Mouse (Mus musculus) midbrain, embryonic 16.5 days (tissue): ENCODE measurements around the gene Ate1. TPM values are rescaled to one million over a fixed set of nuclear protein-coding genes. Genes with fewer than 3 reads are reported as not detected.

Experiments
- ATAC-seq: fragments of 200-750 bp; cut with Nextera tagmentation; 2 replicates; pipeline ENCODE4 v1.8.0; 2017; ENCODE audit warnings: moderate TSS enrichment
- H3K27ac ChIP-seq: fragments of 300-500 bp; sonication (generic); 2 replicates; pipeline ENCODE4 v1.5.1; 2014; ENCODE audit warnings: mild to moderate bottlenecking, low read length, mixed read lengths
- H3K27me3 ChIP-seq: fragments of 300-500 bp; sonication (generic); 2 replicates; pipeline ENCODE4 v1.6.1; 2014; ENCODE audit warnings: low read depth, low read length, mixed read lengths; ENCODE audit not compliant: control insufficient read depth, insufficient read depth
- H3K36me3 ChIP-seq: fragments of 300-500 bp; sonication (generic); 2 replicates; pipeline ENCODE4 v1.6.1; 2014; ENCODE audit warnings: mild to moderate bottlenecking, low read length, moderate library complexity, mixed read lengths; ENCODE audit not compliant: control insufficient read depth, insufficient read depth
- H3K4me1 ChIP-seq: fragments of 300-500 bp; sonication (generic); 2 replicates; pipeline ENCODE4 v1.6.1; 2014; ENCODE audit warnings: mild to moderate bottlenecking, low read length, mixed read lengths; ENCODE audit not compliant: control insufficient read depth, insufficient read depth
- H3K4me2 ChIP-seq: fragments of 300-500 bp; sonication (generic); 2 replicates; pipeline ENCODE4 v1.6.1; 2014; ENCODE audit warnings: mild to moderate bottlenecking, low read length, mixed read lengths
- H3K4me3 ChIP-seq: fragments of 300-500 bp; sonication (generic); 2 replicates; pipeline ENCODE4 v1.5.1; 2014; ENCODE audit warnings: low read depth, mild to moderate bottlenecking, low read length, moderate library complexity, mixed read lengths
- H3K9ac ChIP-seq: fragments of 300-500 bp; sonication (generic); 2 replicates; pipeline ENCODE4 v1.6.1; 2014; ENCODE audit warnings: low read depth, low read length, mixed read lengths
- H3K9me3 ChIP-seq: fragments of 300-500 bp; sonication (generic); replicated peaks from 2 replicates; pipeline ENCODE4 v1.6.1; 2014; ENCODE audit warnings: mild to moderate bottlenecking, low read length, mixed read lengths; ENCODE audit not compliant: control insufficient read depth, poor library complexity, severe bottlenecking
- WGBS: fragments of 180-500 bp; shearing (Covaris S2); extraction: QIAGEN DNeasy Blood & Tissue Kit; methylation state at CpG from one replicate; pipeline ENCODE4 v1.1.7; 2014; 5-methylcytosine and 5-hydroxymethylcytosine counted together
- polyA plus RNA-seq: library from polyadenylated mRNA; unstranded; fragments of >200 nt; fragmentation: Nextera tagmentation; extraction: Ambion mirVana; gene quantifications from 2 replicates; pipeline ENCODE4 v1.2.1, GENCODE M21; 2015

The Ate1 gene
- polyA plus RNA-seq, 1 experiment from 2014 or later: 120 TPM

DNA sequence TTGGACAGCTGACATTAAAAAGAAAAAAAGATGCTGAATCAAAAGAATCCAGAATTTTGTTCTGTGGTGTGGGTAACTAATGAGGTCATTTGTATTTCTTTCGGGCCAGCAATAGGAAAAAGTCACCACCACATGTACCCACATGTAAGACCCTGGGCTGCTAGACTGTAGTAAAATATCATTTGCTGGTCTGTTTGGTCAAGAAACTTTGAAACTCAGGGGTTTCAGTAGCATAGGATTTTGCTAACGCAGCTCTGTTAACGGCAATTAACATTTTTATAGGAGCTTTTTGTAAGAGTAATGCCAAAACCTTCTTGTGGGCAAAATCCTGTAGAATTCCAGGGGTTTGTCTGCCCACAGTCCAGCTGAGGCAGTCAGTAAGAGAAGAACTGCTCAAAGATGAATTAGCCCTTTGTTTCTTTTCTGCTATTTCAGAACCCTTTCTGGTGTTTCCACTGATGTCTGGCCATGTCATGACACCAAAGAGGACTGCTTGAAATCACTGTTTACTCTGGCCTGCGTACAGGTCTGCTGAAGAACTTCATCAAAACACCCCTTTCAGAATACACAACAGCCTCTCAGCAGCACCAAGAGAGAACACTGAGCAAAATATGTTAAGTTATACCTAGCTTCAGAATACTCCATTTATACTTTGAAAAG lies 64.5 kb downstream of the Ate1 start:
- H3K36me3 ChIP-seq: no peaks in the 10 kb centered on the region; the same call in 1 of the 2 replicates
- no peaks in the 10 kb centered on the region for H3K27me3 ChIP-seq
- ATAC-seq: no peak
- no peaks in the 10 kb centered on the region for H3K4me1 ChIP-seq
- H3K9ac ChIP-seq: no peak overlapping the region
- H3K9me3 ChIP-seq: no peaks in the 10 kb centered on the region
- no peak overlapping the region for H3K27ac ChIP-seq
- no peak overlapping the region for H3K4me3 ChIP-seq
- H3K4me2 ChIP-seq: no peak overlapping the region
- 63% methylated on average over 4 of the region's 4 CpGs for WGBS

DNA sequence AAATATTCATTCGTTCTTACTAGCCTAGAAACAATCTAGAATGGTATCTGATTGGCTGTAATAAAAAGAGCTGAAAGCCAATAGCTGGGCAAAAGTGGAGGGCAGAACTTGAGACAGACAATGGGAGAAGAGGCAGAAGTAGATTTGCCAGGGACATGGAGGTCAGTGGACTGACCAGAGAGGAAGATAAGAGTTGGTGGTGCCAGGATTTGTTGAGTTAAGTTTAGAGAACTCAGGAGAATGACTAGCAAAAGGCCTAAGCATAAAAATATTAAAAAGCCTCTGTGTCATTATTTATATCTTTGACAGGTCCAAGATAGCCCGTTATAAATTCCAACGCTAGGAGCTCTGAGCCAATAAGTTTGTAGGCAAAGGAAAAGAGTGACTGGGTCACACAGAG lies 65.9 kb downstream of the Ate1 start:
- Histone ChIP-seq H3K4me1 (no peaks in the 10 kb centered on the region), H3K27me3 (no peaks in the 10 kb centered on the region), H3K9ac (no peak overlapping the region), H3K27ac (no peak overlapping the region), H3K36me3 (no peaks in the 10 kb centered on the region; the same call in 1 of the 2 replicates), H3K4me3 (no peak overlapping the region), H3K9me3 (no peaks in the 10 kb centered on the region), H3K4me2 (no peak overlapping the region)
- ATAC-seq: no peak
- 93% methylated on average over 3 of the region's 3 CpGs for WGBS

DNA sequence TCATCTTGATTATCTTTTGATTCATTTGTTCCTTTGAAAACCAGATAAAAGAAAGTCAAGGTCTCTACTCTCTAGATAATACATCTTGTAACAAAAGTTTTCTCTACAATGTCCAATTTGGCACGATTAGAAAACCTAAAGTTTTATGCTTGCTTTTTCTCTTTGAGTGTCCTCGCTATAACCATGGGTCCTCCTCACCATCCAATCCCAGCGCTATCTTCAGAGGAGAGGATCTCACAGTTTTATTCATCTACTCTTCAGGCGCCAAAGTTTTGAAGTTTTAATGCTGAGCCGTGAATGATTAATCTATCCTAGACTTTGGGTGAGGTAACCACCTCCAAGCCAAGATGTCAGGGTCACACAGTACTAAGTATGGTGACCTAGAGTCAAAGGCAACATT lies 84.4 kb downstream of the Ate1 start:
- H3K4me3 ChIP-seq: no peak overlapping the region
- ATAC-seq: no peak
- no peaks in the 10 kb centered on the region for H3K4me1 ChIP-seq
- no peak overlapping the region for H3K9ac ChIP-seq
- H3K9me3 ChIP-seq: no peaks in the 10 kb centered on the region
- H3K27me3 ChIP-seq: no peaks in the 10 kb centered on the region
- H3K27ac ChIP-seq: no peak overlapping the region
- 93% methylated on average over 5 of the region's 5 CpGs for WGBS
- H3K36me3 ChIP-seq: no peaks in the 10 kb centered on the region
- no peak overlapping the region for H3K4me2 ChIP-seq

DNA sequence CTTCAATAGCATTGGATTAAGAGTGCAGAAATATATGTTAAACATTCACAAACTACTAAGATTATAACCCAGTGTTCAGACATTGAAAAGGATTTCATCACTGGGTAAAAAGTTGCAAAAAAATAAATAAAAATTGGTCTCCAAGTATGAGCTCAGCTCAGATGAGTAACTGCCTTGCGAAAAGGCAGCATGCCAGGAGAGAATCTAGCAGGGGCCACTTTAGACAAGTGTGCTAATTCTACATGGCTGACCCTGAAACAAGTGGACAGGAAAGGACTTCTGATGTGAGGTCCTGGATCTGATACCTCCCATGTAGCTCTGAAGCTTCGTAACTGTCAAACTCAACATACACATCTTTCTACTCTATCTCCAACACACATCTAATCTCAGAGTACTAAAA lies 88.0 kb downstream of the Ate1 start:
- Histone ChIP-seq H3K9me3 (no peaks in the 10 kb centered on the region), H3K27ac (no peak overlapping the region), H3K4me2 (no peak overlapping the region), H3K4me1 (no peaks in the 10 kb centered on the region), H3K9ac (no peak overlapping the region), H3K27me3 (no peaks in the 10 kb centered on the region), H3K36me3 (no peaks in the 10 kb centered on the region), H3K4me3 (no peak overlapping the region)
- 91% methylated on average over 2 of the region's 2 CpGs for WGBS
- ATAC-seq: no peak

DNA sequence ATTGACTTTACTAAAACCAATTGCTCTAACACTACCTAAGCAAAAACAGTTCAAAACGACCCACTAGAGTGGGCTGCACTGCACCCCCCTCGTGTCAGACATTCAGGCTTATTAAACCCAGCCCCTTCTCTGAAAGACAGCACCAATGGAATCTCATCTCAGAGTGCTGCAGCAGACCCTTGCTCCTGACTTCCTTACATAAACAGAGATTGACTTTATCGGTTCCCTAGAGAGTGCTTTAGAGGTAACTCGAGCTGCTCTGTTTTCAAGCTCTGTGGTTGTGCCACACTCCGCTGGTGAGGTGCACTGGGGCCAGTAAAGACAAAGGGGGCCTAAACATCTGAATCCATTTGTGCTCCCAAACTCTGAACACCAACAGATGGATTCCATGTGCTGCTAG lies 93.6 kb downstream of the Ate1 start:
- Histone ChIP-seq H3K4me3 (no peak overlapping the region), H3K27ac (no peak overlapping the region), H3K4me2 (no peak overlapping the region), H3K9me3 (no peaks in the 10 kb centered on the region), H3K4me1 (no peaks in the 10 kb centered on the region), H3K27me3 (no peaks in the 10 kb centered on the region), H3K9ac (no peak overlapping the region), H3K36me3 (no peaks in the 10 kb centered on the region)
- ATAC-seq: no peak
- 4% methylated on average over 5 of the region's 5 CpGs for WGBS

DNA sequence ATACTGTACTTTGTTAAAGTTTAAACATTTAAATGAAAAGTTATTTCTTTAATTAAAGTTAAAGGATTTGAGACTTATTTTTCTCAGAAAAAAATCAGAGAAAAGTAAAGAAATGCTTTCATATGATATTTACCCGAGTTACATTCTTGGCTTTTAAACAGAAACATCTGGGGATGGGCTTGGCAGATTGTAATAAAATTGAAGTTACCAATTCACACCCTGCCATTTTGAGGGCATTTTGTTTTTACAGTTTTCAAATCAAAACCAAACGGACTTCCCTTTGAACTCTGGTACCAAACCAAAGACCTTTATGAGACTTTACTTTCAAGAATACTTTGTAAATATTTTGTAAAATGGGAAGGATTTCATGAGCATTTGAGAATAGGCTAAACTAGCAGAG lies 94.2 kb downstream of the Ate1 start:
- Histone ChIP-seq H3K9ac (no peak overlapping the region), H3K4me1 (no peaks in the 10 kb centered on the region), H3K4me3 (no peak overlapping the region), H3K27me3 (no peaks in the 10 kb centered on the region), H3K9me3 (no peaks in the 10 kb centered on the region), H3K4me2 (no peak overlapping the region), H3K27ac (no peak overlapping the region), H3K36me3 (no peaks in the 10 kb centered on the region)
- no peak for ATAC-seq
- WGBS: 83% methylated on average over 2 of the region's 2 CpGs

DNA sequence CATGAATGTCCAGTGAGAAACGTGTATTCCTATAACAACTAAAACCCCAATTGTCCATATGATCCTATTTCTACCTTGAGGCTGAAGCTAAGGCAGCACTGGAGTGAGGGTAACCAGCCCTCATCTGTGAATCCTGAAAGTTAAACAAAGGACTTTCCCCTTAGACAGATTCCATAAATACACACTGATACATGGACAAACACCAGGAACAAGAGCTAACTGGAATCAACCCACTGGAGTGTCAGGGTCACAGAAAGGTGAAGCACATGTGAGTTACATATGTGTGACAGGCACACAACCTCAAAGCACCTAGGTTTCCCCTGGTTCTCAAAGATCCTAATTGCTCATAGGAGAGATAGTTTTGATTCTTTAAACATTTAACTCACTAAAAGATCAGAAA lies 100.2 kb downstream of the Ate1 start:
- ATAC-seq: no peak
- no peak overlapping the region for H3K27ac ChIP-seq
- H3K4me3 ChIP-seq: no peak overlapping the region
- H3K27me3 ChIP-seq: no peaks in the 10 kb centered on the region
- H3K4me1 ChIP-seq: no peaks in the 10 kb centered on the region
- H3K9ac ChIP-seq: no peak overlapping the region
- 71% methylated on average over 1 of the region's 1 CpGs for WGBS
- no peak overlapping the region for H3K4me2 ChIP-seq
- H3K9me3 ChIP-seq: no peaks in the 10 kb centered on the region
- no peaks in the 10 kb centered on the region for H3K36me3 ChIP-seq

DNA sequence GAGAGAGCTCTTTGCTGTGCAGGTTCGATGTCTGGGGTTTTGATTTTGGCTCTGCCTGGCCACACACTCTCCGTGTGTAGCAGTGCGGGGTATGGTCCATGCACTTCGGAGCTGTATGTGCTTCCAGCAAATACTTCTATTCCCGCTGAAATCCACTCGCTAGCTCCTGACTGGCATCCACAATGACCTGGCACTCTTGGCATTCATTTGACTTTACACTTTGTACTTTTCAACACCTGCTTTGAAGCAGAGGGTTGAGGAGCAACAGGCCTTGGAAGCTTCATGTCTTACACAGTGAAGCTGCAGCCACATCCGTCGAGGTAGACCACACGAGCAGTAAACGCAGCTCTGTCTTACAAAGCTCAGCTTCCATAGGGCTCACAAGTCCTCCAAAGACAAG lies 112.5 kb downstream of the Ate1 start:
- no peaks in the 10 kb centered on the region for H3K4me1 ChIP-seq
- no peaks in the 10 kb centered on the region for H3K27me3 ChIP-seq
- no peak overlapping the region for H3K9ac ChIP-seq
- no peaks in the 10 kb centered on the region for H3K9me3 ChIP-seq
- no peak overlapping the region for H3K4me3 ChIP-seq
- H3K27ac ChIP-seq: no peak overlapping the region; the same call in 1 of the 2 replicates
- WGBS: 85% methylated on average over 10 of the region's 10 CpGs
- ATAC-seq: no peak
- H3K4me2 ChIP-seq: no peak overlapping the region
- no peaks in the 10 kb centered on the region for H3K36me3 ChIP-seq

DNA sequence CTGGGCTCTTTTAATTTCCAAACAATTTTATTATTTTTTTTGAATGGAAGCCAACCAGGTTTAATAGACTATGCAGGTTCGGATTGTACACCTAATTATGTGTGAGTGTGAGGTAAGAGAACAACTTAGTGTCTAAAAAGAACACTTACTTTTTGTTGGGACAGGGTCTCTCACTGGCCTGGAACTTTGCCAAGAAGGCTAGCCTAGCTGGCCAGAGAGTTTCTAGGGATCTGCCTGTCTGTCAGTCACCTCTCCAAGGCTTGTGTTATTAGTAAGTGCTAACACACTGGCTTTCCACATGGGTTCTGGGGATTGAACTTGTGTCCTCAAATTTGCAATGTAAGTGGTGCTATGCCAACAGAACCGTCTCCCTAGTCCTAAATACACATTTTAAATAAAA lies 116.8 kb downstream of the Ate1 start:
- Histone ChIP-seq H3K9ac (no peak overlapping the region), H3K36me3 (no peaks in the 10 kb centered on the region), H3K9me3 (no peaks in the 10 kb centered on the region), H3K4me3 (no peak overlapping the region), H3K27me3 (no peaks in the 10 kb centered on the region), H3K4me2 (no peak overlapping the region), H3K4me1 (no peaks in the 10 kb centered on the region), H3K27ac (no peak overlapping the region)
- WGBS: 72% methylated on average over 2 of the region's 2 CpGs
- ATAC-seq: no peak
